Mouse (Mus musculus): ENCODE results near the gene Klc3.

GRCm38 (mm10) chr7:19426349-19426748 is 22.4 kb upstream of the Klc3 start:
- TF ChIP-seq POLR2A (IDR thresholded peaks at IDR 0.05; ENCODE audit: control insufficient read depth in 1 of 2, insufficient read depth in 1 of 2, low read depth in 1 of 2, low read length in 2 of 2, poor library complexity in 1 of 2) = no peak
- no peak for TF ChIP-seq CTCF (IDR thresholded peaks at IDR 0.05 in 2 of 3, conservative IDR thresholded peaks at IDR 0.05 in 1 of 3; ENCODE audit: control insufficient read depth in 1 of 3, insufficient read depth in 1 of 3, low read depth in 2 of 3, low read length in 3 of 3, poor library complexity in 1 of 3, severe bottlenecking in 1 of 3)
- TF ChIP-seq ZMIZ1 (IDR thresholded peaks at IDR 0.05; ENCODE audit: low read depth, low read length) = no peak
- TF ChIP-seq SIN3A (IDR thresholded peaks at IDR 0.05; ENCODE audit: low read length) = no peak
- TF ChIP-seq POLR2AphosphoS2 (IDR thresholded peaks at IDR 0.05; ENCODE audit: low read length) = no peak
- no peak for TF ChIP-seq EP300 (IDR thresholded peaks at IDR 0.05; ENCODE audit: low read depth in 1 of 2, low read length in 2 of 2)
- TF ChIP-seq ETS1 (IDR thresholded peaks at IDR 0.05; ENCODE audit: low read depth, low read length) = no peak
- no peak for TF ChIP-seq GATA1 (IDR thresholded peaks at IDR 0.05; ENCODE audit: low read depth, low read length)
- TF ChIP-seq JUND (IDR thresholded peaks at IDR 0.05; ENCODE audit: low read depth, low read length) = no peak
- TF ChIP-seq CHD1 (IDR thresholded peaks at IDR 0.05; ENCODE audit: low read depth, low read length) = no peak

Data from MEL (cell line).